Mouse (Mus musculus) thymus, postnatal 25 days (tissue): ENCODE measurements around the gene Ssty2.
"Not testable (repeated sequence)": the region's sequence is repeated elsewhere in the genome, so short reads cannot be mapped to it uniquely, and the experiment has no call there.

Experiments
- DNase-seq: peaks from one replicate; pipeline ENCODE4 v3.0.0; 2022

Gene Ssty2

GRCm38 (mm10) chrY:67047972-67048371, at the start of gene Ssty2:
Gene Ssty2, minus strand, starts transcription at chrY:67048072.
- not testable (repeated sequence) for DNase-seq
